Mouse (Mus musculus) left cerebral cortex, adult 2 months (tissue): ENCODE data around the gene Phactr2. TPM values are rescaled to one million over a fixed set of nuclear protein-coding genes. Genes with fewer than 3 reads are reported as not detected.
"Not testable (repeated sequence)": the region's sequence is repeated elsewhere in the genome, so short reads cannot be mapped to it uniquely, and the experiment has no call there.

ENCODE experiments used
- DNase-seq, 2 experiments: peaks; one replicate each; pipeline ENCODE4 v3.0.0; 2021 to 2022; ENCODE audit warnings: low spot score in 2 of 2, mixed read lengths in 1 of 2; ENCODE audit errors: extremely low spot score in 1 of 2
- H3K27ac ChIP-seq: fragments of 200-600 bp; 2 replicates; pipeline ENCODE4 v1.8.1; 2022
- H3K4me3 ChIP-seq: fragments of 200-600 bp; 2 replicates; pipeline ENCODE4 v1.8.1; 2022
- CTCF ChIP-seq: fragments of 200-600 bp; IDR thresholded peaks from 2 replicates; pipeline ENCODE4 v1.8.1; 2022; ENCODE audit warnings: antibody characterized with exemption, mild to moderate bottlenecking, moderate library complexity
- intact Hi-C: fragments of 180-260 bp; cut with DNase I; formaldehyde crosslinking; loops from one replicate; pipeline ENCODE4 v1.15.1; 2025
- total RNA-seq, 2 experiments: library from RNA; stranded (reverse); gene quantifications; 2 replicates each; pipeline ENCODE4 v1.2.3; 2021

The Phactr2 gene
- total RNA-seq, 2 experiments from 2014 or later: 28.8 to 31.5 TPM

DNA sequence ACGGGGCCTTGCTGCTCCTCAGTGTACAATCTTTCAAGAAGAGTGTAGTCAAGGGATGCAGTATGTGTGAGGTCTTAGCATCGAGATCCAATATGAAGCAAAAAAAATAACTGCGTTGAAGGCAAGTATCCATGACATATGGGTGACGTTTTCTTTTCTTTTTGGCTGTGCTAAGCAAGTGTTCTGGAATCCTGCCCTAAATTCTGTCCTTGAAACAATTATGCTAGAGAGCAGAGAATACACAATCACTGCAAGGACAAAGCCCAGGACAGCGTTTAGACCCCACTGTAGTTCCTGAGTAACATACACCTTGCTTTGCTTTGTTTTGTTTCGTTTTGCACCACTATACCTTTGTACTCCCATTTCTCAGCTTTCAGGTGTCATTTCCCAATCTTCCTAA, 5.1 kb upstream of the Phactr2 start:
- intact Hi-C loops: no loop called here
- TF ChIP-seq CTCF: no peak
- Histone ChIP-seq H3K27ac (no peak overlapping the region), H3K4me3 (no peak overlapping the region)
- DNase-seq: no peak

DNA sequence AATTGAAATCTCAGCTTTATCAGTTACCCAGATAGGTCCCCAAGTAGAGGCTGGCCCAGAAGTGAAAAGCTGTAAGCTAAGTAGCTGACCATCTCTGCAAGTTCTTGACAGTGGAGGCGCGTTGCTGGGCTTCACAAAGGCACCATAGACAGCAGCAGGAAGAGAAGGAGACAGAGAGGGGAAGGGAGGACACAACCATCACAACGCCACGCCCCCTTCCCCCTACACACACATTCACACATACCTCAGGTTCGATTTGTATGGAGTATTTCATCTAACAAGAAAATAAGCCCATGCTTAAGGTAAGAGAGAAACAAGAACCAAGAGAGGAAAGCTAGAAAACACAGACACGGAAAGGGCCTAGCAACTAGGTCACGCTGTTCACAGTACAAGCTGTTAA, 909 bp upstream of the Phactr2 start:
- H3K27ac ChIP-seq: no peak overlapping the region
- DNase-seq: no peak
- no peak for TF ChIP-seq CTCF
- no peak overlapping the region; the same call in 1 of the 2 replicates for H3K4me3 ChIP-seq
- intact Hi-C loops: no loop called here

DNA sequence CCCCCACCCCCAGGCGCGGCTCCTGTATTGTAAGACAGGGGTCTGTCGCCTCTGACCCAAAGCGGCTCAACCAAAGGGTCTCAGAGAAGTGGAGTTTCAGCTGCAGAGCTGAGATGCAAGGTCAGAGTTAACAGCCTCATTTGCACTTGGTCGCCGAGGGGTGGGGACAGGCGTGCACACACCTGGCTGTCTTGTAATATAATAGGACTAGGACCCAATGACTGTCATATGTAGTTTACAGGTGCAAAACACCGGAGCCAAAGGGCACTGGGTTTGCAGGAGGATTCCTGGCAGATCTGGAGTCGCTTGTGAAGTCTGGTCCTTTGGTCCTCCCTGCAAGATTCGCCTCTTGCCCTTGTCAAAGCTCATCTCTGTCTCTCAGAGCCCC, 350 bp upstream of the Phactr2 start:
- intact Hi-C loops: no loop called here
- Histone ChIP-seq H3K4me3 (peak overlapping the region; percentile 66), H3K27ac (no peak overlapping the region)
- no peak for DNase-seq
- TF ChIP-seq CTCF: no peak

- TF ChIP-seq CTCF: no peak
- intact Hi-C loops: no loop called here
Observed at GRCm38 (mm10) chr10:13473287-13473832, 852 bp downstream of the Phactr2 start.

DNA sequence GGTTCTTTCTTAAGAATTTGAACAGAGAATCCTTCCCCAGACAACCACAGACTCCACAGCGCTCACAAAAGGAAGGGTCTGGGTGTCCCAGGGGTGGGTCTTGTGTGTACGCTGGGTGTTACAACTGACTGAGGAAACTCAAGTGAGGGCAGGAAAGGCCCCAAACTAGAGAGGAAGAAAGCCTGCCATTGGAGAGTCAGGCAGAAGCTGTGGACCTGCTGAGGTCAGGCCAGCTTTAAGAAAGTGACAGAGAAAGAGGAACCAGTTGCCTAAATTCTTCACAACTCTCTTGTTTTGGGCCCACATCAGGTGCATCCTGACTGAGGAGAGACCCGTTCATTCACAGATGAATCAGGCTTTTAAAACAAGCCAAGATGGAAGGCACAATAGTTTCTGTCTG, 4.0 kb downstream of the Phactr2 start:
- Histone ChIP-seq H3K4me3 (no peak overlapping the region), H3K27ac (no peak overlapping the region)
- DNase-seq: no peak
- no peak for TF ChIP-seq CTCF
- intact Hi-C loops: no loop called here

More at GRCm38 (mm10) chr10:13473287-13473832, 852 bp downstream of the Phactr2 start:
- H3K4me3 ChIP-seq: peak overlapping the region; percentile 66
- H3K27ac ChIP-seq: no peak overlapping the region
- DNase-seq: no peak

DNA sequence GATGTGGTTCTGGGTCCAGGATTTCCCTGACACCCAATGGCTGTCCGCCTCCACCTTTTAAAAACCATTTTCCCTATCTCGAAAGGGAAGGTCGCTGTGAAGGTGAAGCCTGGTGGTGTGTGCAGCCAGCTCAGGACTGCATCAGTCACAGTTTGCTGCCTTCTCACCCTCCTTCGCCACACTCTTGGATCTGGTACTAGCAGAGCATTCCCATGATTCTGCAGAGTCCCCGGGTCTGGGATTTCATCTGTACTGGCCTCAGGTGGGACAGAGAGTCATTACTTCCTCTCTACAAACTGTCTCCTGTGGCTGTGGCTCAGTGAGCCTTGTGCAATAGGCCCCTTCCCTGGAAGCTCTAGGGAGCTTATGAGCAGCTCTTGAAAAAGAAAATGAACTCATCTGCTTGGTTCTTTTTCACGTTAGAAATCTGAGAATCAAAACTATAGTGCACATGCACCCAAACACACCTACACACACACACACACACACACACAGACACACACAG, 6.1 kb downstream of the Phactr2 start:
- DNase-seq, intact Hi-C loops, H3K4me3 ChIP-seq, H3K27ac ChIP-seq: not testable (repeated sequence)

- no peak for TF ChIP-seq CTCF
- Histone ChIP-seq H3K4me3 (no peak overlapping the region), H3K27ac (no peak overlapping the region)
- no peak for DNase-seq
- intact Hi-C loops: no loop called here
Observed at GRCm38 (mm10) chr10:13466925-13467324, 7.3 kb downstream of the Phactr2 start.

DNA sequence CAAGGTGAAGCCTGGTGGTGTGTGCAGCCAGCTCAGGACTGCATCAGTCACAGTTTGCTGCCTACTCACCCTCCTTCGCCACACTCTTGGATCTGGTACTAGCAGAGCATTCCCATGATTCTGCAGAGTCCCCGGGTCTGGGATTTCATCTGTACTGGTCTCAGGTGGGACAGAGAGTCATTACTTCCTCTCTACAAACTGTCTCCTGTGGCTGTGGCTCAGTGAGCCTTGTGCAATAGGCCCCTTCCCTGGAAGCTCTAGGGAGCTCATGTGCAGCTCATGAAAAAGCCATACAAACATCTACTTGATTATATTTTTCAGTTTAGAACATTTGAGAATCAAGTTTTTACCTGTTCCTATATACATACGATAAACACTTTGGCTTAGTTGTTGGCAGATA, 9.9 kb downstream of the Phactr2 start:
- H3K4me3 ChIP-seq, DNase-seq, intact Hi-C loops, H3K27ac ChIP-seq: not testable (repeated sequence)

GRCm38 (mm10) chr10:13453200-13453990, 20.8 kb downstream of the Phactr2 start:
- intact Hi-C loops: no loop called here
- Histone ChIP-seq H3K4me3 (no peak overlapping the region), H3K27ac (no peak overlapping the region)
- TF ChIP-seq CTCF: no peak
- DNase-seq: no peak

- intact Hi-C loops: no loop called here
Observed at GRCm38 (mm10) chr10:13451640-13452039, 22.6 kb downstream of the Phactr2 start.

DNA sequence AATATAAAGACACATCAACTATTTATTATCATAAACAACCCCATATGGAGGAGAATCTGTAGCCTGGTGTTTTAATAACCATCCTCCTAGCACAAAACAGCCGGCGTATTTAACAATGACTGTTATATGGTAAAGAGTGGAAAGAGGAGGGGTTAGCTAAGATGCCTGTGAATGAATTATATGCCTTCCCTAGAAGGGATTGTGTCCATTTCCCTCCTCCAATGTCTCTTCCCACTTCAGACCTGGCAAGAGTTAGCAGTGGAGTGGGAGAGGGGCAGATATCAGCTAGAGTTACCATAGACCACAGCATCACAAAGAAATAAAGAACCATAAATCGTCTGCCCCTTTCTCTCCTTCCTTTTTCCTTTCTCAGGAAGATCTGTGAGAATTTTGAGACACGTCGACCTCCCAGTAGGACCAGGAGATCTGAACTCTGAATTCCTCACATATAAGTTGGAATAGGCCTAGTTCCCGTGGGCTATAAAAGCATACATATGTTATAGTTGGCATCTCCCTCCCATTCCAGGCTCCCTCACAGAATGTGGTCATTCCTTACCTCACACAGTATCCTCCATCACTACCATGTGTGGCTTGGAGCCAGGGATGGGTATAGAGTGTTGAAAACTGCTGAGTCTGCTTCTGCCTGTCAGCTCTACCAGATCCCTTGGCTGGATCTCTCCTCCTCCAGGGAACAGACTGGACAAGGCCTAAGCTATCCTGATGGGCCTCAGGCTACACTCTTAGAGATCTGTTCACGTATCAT, 25.7 kb downstream of the Phactr2 start:
- intact Hi-C loops: no loop called here
- Histone ChIP-seq H3K27ac (no peak overlapping the region), H3K4me3 (no peak overlapping the region)
- DNase-seq: no peak
- TF ChIP-seq CTCF: no peak

More at GRCm38 (mm10) chr10:13451640-13452039, 22.6 kb downstream of the Phactr2 start:
- Histone ChIP-seq H3K27ac (no peak overlapping the region), H3K4me3 (no peak overlapping the region)
- no peak for TF ChIP-seq CTCF
- no peak for DNase-seq

- intact Hi-C loops: no loop called here
- DNase-seq: no peak
- H3K4me3 ChIP-seq: no peak overlapping the region
- H3K27ac ChIP-seq: no peak overlapping the region
- TF ChIP-seq CTCF: no peak
Observed at GRCm38 (mm10) chr10:13446791-13447249, 27.4 kb downstream of the Phactr2 start.
